Mouse (Mus musculus) limb, embryonic 15.5 days (tissue): Measurements from ENCODE around the gene Chd9. TPM values are rescaled to one million over a fixed set of nuclear protein-coding genes. Genes with fewer than 3 reads are reported as not detected.

Experiments
- ATAC-seq: fragments of 200-750 bp; cut with Nextera tagmentation; 2 replicates; pipeline ENCODE4 v1.8.0; 2017; ENCODE audit warnings: low read depth, moderate TSS enrichment; ENCODE audit not compliant: insufficient number of reproducible peaks, low FRiP score, low TSS enrichment
- H3K27ac ChIP-seq: fragments of 300-500 bp; sonication (generic); 2 replicates; pipeline ENCODE4 v1.5.1; 2015; ENCODE audit warnings: moderate library complexity, mild to moderate bottlenecking, inconsistent platforms
- H3K27me3 ChIP-seq: fragments of 300-500 bp; sonication (generic); 2 replicates; pipeline ENCODE4 v1.6.1; 2015; ENCODE audit warnings: inconsistent platforms
- H3K36me3 ChIP-seq: fragments of 300-500 bp; sonication (generic); 2 replicates; pipeline ENCODE4 v1.6.1; 2015; ENCODE audit warnings: inconsistent platforms
- H3K4me1 ChIP-seq: fragments of 300-500 bp; sonication (generic); 2 replicates; pipeline ENCODE4 v1.6.1; 2015; ENCODE audit warnings: inconsistent platforms
- H3K4me2 ChIP-seq: fragments of 300-500 bp; sonication (generic); 2 replicates; pipeline ENCODE4 v1.6.1; 2015; ENCODE audit warnings: mild to moderate bottlenecking, inconsistent platforms
- H3K4me3 ChIP-seq: fragments of 300-500 bp; sonication (generic); 2 replicates; pipeline ENCODE4 v1.5.1; 2015; ENCODE audit warnings: mild to moderate bottlenecking, inconsistent platforms
- H3K9ac ChIP-seq: fragments of 300-500 bp; sonication (generic); 2 replicates; pipeline ENCODE4 v1.6.1; 2015; ENCODE audit warnings: inconsistent platforms
- H3K9me3 ChIP-seq: fragments of 300-500 bp; sonication (generic); 2 replicates; pipeline ENCODE4 v1.6.1; 2016; ENCODE audit warnings: inconsistent platforms
- WGBS: fragments of 180-500 bp; shearing (Covaris S2); methylation state at CpG from one replicate; pipeline ENCODE4 v1.1.7; 2015; 5-methylcytosine and 5-hydroxymethylcytosine counted together
- polyA plus RNA-seq: library from polyadenylated mRNA; unstranded; fragments of >200 nt; fragmentation: Nextera tagmentation; extraction: Ambion mirVana; gene quantifications from 2 replicates; pipeline ENCODE4 v1.2.1, GENCODE M21; 2015

Gene Chd9
- polyA plus RNA-seq, 1 experiment from 2014 or later = 128 TPM

DNA sequence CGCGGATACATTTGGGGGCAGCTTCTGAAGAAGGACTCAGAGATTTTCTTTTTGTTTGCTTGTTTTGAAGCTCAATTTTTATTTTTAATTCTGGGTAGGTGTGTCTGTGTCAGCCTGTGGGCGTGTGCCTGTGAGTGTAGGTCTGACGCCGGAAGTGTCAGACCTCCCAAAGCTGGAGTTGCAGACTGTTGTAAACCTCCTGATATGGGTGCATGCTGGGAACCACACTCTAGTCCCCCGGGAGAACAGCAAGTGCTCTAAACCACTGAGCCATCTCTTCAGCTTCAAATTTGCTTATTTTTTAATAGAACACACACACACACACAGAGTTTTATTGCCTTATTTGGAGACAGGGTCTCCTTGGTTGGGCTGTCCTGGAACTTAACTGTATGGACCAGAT is 15.0 kb downstream of the Chd9 start:
- no peak overlapping the region for H3K4me3 ChIP-seq
- peaks cover 18% of the 10 kb centered on the region for H3K4me1 ChIP-seq
- H3K9me3 ChIP-seq = no peaks in the 10 kb centered on the region
- 66% methylated on average over 6 of the region's 6 CpGs for WGBS
- H3K27me3 ChIP-seq = no peaks in the 10 kb centered on the region
- no peak overlapping the region for H3K27ac ChIP-seq
- no peak overlapping the region for H3K9ac ChIP-seq
- no peaks in the 10 kb centered on the region for H3K36me3 ChIP-seq
- no peak for ATAC-seq
- H3K4me2 ChIP-seq = no peak overlapping the region

DNA sequence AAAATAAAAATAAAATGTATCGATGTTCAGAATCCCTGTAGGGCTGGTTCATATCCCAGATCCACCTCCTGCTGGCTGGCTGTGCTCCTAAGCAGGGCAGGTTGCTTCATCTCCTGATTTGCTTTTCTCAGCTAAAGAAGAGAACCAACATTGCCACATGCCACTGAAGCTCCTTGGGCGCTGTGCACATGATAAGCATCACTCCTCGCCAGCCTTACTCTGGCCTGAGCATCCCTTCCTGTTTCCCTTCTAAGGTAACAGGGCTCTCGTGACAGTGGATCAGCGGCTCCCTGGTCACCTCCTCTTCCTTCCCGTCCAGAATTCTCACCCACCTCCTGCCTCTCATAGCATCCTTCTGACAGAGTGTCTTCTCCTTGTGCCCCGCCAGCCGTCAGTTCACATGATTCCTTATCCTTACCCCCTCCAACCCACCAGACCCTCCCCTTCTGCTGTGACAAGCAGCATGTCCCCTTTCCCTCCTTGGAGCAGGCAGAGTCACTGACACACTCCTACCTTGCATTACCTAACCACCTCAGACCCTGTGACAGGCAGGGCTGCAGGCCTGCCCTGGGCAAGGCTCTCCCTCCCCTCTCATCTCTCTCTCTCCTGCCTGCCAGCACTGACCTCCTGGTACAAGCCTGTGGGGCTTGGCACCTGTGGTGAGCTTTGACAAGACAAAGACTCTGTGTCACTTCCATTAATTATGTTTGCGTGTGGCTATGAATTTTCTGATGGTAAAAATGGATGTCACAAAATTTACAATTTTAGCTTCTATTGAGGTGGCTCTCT is 16.2 kb downstream of the Chd9 start:
- Histone ChIP-seq H3K4me3 (no peak overlapping the region), H3K9ac (no peak overlapping the region), H3K36me3 (no peaks in the 10 kb centered on the region), H3K27me3 (no peaks in the 10 kb centered on the region), H3K4me1 (peaks cover 19% of the 10 kb centered on the region), H3K27ac (no peak overlapping the region), H3K9me3 (no peaks in the 10 kb centered on the region), H3K4me2 (no peak overlapping the region)
- ATAC-seq = no peak
- 74% methylated on average over 9 of the region's 9 CpGs for WGBS

DNA sequence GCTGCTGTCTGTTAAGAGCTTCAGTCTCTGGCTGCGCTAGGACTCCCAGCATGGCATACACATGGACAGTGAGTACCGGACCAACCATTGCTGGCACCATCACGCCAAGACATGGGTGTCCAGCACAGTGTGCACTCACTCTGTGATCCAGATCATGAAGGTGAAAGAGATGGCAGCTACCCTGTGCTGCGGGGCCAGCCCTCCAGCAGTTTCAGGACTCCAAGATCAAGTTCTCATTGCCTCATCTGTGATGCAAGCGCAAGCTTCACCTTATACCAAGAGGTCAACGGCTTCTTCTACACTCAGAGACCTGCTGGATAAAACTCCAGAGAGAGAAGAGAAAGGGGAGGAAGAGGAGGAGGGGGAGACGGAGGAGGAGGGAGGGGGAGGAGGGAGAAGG is 19.8 kb downstream of the Chd9 start:
- ATAC-seq = no peak
- peaks cover 12% of the 10 kb centered on the region; the same call in 1 of the 2 replicates for H3K36me3 ChIP-seq
- WGBS = 85% methylated on average over 7 of the region's 7 CpGs

DNA sequence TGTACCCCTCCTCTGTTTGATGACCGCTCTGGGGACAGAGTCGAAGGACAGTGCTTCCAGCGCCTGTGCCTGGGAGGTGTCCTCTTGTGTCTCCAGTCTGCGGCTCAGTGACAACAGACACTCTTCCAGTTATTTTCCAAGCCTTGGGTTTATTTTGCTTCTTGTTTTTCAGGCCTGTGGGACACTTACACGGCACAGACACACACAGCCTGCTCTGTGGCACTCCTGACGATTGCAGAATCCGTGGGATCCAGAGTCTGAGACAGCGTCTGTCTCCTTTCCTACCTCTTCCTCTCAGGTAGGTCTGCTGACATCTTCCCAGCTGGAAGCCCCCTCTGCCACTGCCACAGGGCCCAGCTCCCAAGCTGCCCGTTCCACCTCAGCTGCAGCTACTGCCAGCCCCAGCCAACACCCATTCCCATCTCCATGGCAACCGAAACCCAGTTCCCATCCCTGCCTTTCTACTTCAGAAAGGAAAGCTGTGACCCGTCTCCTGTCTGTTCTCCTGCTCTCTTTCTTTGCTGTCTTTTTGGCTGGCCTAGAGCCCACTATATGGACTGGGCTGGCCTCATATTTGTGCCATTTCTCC is 21.4 kb downstream of the Chd9 start:
- Histone ChIP-seq H3K9ac (no peak overlapping the region), H3K9me3 (no peaks in the 10 kb centered on the region), H3K4me2 (no peak overlapping the region), H3K27ac (no peak overlapping the region), H3K4me3 (no peak overlapping the region), H3K27me3 (no peaks in the 10 kb centered on the region), H3K36me3 (peaks cover 12% of the 10 kb centered on the region; the same call in 1 of the 2 replicates), H3K4me1 (peaks cover 16% of the 10 kb centered on the region)
- WGBS = 58% methylated on average over 11 of the region's 11 CpGs
- ATAC-seq = no peak

More for the DNA sequence above, 19.8 kb downstream of the Chd9 start:
- Histone ChIP-seq H3K4me2 (no peak overlapping the region), H3K9me3 (no peaks in the 10 kb centered on the region), H3K27ac (no peak overlapping the region), H3K4me1 (peaks cover 10% of the 10 kb centered on the region), H3K9ac (no peak overlapping the region), H3K27me3 (no peaks in the 10 kb centered on the region), H3K4me3 (no peak overlapping the region)

DNA sequence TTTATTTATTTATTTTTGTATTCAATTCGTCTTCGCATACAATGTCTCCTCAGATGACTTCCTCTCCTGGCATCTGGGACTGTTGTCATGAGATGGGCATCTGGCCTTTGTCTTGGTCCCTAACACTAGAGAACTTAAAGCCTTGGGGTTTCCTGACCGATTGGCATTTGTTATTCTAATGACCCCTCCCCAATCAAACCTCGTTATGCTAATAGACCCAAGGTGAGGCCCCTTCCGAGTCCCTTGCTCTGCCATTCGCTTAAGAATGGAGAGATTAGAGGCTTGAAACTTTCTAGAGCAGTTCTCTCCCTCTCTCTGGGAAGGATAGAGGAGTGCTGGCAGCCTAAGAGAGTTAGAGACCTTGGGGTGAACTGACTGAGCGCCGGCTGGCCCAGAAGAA is 23.4 kb downstream of the Chd9 start:
- Histone ChIP-seq H3K4me3 (no peak overlapping the region), H3K27ac (no peak overlapping the region), H3K9ac (no peak overlapping the region), H3K4me2 (no peak overlapping the region), H3K36me3 (peaks cover 12% of the 10 kb centered on the region; the same call in 1 of the 2 replicates), H3K4me1 (peaks cover 22% of the 10 kb centered on the region), H3K27me3 (no peaks in the 10 kb centered on the region), H3K9me3 (no peaks in the 10 kb centered on the region)
- no peak for ATAC-seq
- 62% methylated on average over 8 of the region's 8 CpGs for WGBS

DNA sequence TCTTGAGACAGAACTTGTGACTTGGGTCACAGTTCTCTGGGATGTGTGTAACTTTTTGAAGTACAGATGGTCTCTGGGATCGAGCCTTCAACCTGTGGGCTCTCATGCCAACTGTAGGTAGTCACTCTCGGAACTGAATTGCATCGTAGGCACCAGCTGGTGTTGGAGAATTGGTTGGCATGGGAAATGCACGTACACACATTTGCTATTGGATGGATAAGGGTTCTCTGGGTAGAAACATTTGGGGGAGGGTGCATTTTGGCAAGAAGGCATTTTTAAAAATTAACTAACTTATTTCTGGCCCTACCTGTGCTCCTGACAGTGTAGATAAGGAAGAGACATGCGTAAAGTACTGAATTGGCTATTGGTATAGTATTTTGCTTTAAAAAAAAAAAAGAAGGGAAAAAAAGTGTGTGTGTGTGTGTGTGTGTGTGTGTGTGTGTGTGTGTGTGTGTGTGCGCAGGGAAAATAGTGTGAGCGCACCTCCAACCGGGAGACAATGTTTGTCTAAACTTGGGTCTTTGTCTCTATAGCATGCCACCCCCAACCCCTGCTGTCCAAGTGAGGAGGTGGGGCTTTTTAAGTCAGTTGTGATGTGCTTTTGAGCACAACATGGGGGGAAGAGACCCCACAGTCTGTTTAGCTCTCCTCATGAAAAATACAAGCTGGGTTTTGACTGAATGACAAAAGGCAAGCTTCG is 26.0 kb downstream of the Chd9 start:
- Histone ChIP-seq H3K9ac (no peak overlapping the region), H3K36me3 (peaks cover 12% of the 10 kb centered on the region; the same call in 1 of the 2 replicates), H3K4me1 (peaks cover 23% of the 10 kb centered on the region), H3K4me2 (peak overlapping the region; percentile 15; the same call in 1 of the 2 replicates), H3K27me3 (no peaks in the 10 kb centered on the region), H3K27ac (peak overlapping the region; percentile 88), H3K9me3 (no peaks in the 10 kb centered on the region), H3K4me3 (no peak overlapping the region)
- no peak for ATAC-seq
- WGBS = 68% methylated on average over 9 of the region's 9 CpGs

DNA sequence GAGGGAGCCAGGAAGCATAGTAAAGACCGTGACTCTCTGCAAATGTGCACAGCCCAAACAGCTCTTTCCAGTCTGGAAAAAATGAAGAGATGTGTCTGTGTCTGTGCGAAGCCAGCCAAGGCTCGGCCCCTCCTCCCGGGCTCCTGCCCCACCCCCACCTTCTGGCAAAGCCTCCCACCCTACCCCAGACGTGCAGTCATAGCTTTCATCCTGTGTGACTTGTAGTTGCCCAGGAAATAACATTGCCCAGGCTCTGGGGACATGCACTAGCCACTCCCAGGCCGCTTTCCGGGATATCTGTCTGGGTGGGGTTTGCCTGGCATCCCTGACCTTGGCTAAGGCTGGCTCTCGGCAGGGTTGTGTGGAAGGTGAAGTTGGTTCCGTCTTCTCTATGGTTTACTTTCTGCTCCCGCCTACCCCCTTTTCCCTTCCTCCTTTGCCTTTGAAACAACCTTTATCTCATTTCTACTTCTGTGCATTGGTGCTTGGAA is 26.6 kb downstream of the Chd9 start:
- H3K4me3 ChIP-seq = no peak overlapping the region
- H3K27me3 ChIP-seq = no peaks in the 10 kb centered on the region
- peak; percentile 75 for ATAC-seq
- no peak overlapping the region for H3K9ac ChIP-seq
- H3K4me2 ChIP-seq = peak overlapping the region; percentile 15; the same call in 1 of the 2 replicates
- H3K9me3 ChIP-seq = no peaks in the 10 kb centered on the region
- 9% methylated on average over 10 of the region's 10 CpGs for WGBS
- peaks cover 10% of the 10 kb centered on the region; the same call in 1 of the 2 replicates for H3K36me3 ChIP-seq
- peak overlapping the region; percentile 88 for H3K27ac ChIP-seq
- H3K4me1 ChIP-seq = peaks cover 25% of the 10 kb centered on the region

DNA sequence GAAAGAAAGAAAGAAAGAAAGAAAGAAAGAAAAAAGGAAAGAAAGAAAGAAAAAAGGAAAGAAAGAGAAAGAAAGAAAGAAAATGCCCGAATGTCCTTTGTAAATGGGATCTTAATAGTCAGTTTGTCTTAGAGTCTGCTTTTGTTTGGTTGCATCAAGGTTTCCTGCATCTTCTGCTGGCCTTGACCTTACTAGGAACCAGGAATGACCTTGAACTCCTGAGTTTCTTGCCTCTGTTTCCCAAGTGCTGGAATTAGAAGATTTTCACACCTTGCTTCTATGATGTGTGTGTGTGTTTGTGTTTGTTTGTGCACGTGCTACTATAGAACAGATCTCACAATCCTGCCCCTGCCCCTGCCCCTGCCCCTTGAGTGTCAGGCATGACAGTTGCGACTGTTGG is 28.0 kb downstream of the Chd9 start:
- Histone ChIP-seq H3K9me3 (no peaks in the 10 kb centered on the region), H3K27me3 (no peaks in the 10 kb centered on the region), H3K4me2 (no peak overlapping the region), H3K9ac (no peak overlapping the region), H3K27ac (no peak overlapping the region), H3K36me3 (no peaks in the 10 kb centered on the region), H3K4me1 (peaks cover 29% of the 10 kb centered on the region), H3K4me3 (no peak overlapping the region)
- WGBS = 94% methylated on average over 3 of the region's 3 CpGs
- no peak for ATAC-seq

DNA sequence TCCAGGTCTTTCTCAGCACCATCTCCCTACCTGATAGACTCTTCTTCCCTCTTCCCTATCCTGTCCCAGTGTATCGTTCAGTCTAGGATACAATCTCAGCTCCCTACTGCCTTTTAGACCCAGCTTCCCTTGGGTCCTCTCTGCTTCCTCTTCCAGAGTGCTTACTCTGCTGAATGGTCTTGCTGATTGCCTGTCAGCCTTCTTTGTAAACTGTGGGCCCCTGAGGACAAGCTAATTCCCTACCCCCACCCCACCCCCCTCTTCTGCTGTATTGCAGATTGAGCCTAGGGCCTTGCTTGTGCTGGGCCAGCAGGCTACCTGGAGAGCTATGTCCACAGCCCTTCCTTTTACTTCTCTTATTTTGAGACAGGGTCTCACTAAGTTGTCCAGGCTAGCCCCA is 28.8 kb downstream of the Chd9 start:
- 58% methylated on average over 1 of the region's 1 CpGs for WGBS
- Histone ChIP-seq H3K36me3 (no peaks in the 10 kb centered on the region), H3K9me3 (no peaks in the 10 kb centered on the region), H3K4me2 (no peak overlapping the region), H3K4me3 (no peak overlapping the region), H3K27me3 (no peaks in the 10 kb centered on the region), H3K9ac (no peak overlapping the region), H3K4me1 (peaks cover 36% of the 10 kb centered on the region), H3K27ac (0 out of 2 replicates have a peak overlapping the region, but pooled peaks have one; percentile 7)
- ATAC-seq = no peak

DNA sequence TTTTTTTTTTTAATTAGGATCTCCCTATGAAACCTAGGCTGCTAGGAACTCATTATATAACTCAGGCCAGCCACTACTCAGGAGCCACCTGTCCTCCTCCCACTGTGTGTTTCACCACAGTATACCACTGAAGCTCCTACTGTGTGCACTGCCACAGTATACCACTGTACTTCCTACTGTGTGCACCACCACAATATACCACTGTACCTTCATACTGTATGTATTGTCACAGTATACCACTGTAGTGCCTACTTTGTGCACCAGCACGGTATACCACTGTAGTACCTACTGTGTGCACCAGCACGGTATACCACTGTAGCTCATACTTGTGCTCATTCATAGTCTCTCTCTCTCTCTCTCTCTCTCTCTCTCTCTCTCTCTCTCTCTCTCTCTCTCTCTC is 29.9 kb downstream of the Chd9 start:
- Histone ChIP-seq H3K27ac (no peak overlapping the region), H3K36me3 (no peaks in the 10 kb centered on the region), H3K27me3 (no peaks in the 10 kb centered on the region), H3K4me3 (no peak overlapping the region), H3K4me2 (no peak overlapping the region), H3K4me1 (peaks cover 46% of the 10 kb centered on the region), H3K9ac (no peak overlapping the region), H3K9me3 (no peaks in the 10 kb centered on the region)
- WGBS = 95% methylated on average over 2 of the region's 2 CpGs
- ATAC-seq = no peak

DNA sequence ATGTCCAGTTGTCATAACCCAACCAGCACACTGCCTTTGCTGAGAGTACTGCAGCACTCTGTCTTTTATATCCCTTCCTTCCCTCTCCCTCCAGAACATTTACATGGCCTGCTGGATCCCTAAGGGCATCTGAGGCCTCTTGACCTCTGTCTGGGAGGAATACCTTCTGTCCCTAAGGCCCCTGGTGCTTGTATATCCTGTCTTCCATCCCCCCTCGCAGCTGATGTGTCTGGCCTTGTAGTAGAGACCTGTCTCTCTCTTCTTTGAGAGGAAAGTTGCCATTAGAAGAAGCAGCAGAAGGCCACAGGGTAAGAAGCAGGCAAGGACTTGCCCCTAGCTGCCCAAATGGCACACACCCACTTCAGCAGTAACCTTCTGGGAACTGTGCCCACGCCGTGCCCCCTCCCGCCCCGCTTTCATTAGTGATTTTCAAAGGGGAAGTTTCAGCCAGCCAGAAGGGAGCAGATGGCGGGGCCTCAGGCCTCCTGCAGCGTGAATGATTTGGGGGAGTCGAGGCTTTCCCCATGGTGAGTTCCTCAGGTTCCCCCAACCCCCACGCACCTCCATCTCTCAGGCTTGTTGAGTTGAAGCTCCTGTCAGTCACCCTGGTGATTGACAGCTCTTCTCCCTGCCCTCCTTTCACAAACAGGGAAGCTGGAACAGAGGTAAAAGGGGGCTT is 33.3 kb downstream of the Chd9 start:
- Histone ChIP-seq H3K4me2 (peak overlapping the region; percentile 38), H3K27ac (peak overlapping the region; percentile 98), H3K27me3 (no peaks in the 10 kb centered on the region), H3K9me3 (no peaks in the 10 kb centered on the region), H3K4me1 (peaks cover 30% of the 10 kb centered on the region), H3K36me3 (no peaks in the 10 kb centered on the region), H3K4me3 (peak overlapping the region; percentile 5; the same call in 1 of the 2 replicates), H3K9ac (no peak overlapping the region)
- WGBS = 2% methylated on average over 9 of the region's 9 CpGs
- ATAC-seq = peak; percentile 22; the same call in 1 of the 2 replicates
